Mouse (Mus musculus) gastrocnemius, adult 8-10 months (tissue): Measurements from ENCODE around the gene Rasgef1a. TPM values are rescaled to one million over a fixed set of nuclear protein-coding genes. Genes with fewer than 3 reads are reported as not detected.

Experiments
- DNase-seq, 2 experiments: peaks; one replicate each; pipeline ENCODE4 v3.0.0; 2022; ENCODE audit warnings: low spot score in 2 of 2
- microRNA-seq: library from miRNA; unstranded; fragments of <30 nt; microRNA quantifications from one replicate; pipeline ENCODE4 v1.2.0, GENCODE M21; 2022
- total RNA-seq, 4 experiments: library from RNA; stranded (reverse); gene quantifications; 2 replicates each; pipeline ENCODE4 v1.2.4; 2022

Gene Rasgef1a
- total RNA-seq, 4 experiments from 2014 or later: 0.11 to 0.38 (median 0.17) TPM

DNA sequence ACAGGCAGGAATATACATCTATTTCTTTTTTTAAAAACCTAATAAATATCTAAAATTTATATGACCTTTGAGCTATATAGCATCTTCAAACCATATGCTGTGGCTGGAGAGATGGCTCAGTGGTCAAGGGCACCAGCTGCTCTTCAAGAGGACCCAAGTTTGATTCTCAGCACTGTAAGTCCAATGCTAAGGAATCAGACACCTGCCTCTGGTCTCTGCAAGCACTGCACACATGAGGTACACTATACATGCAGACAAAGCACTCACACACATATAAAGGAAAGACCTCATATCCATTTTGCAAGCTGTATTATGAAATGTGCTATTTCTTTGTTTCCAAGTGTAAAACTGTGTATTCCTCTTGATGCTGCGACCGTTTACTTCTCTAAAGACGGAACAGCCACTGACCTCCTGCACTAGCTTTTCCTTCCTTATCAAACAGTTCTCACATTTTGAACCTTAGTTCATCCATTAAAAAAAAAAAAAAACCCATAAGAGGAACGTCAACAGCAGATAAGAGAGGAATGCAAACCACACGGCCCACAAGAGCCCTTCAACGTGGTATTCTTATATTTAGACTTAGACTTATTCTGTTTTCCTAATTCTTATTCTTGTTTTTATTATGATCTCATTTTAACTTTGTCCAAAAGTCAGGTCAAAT is 116.7 kb downstream of the Rasgef1a start:
- no peak for DNase-seq

- DNase-seq: no peak
Measured at GRCm38 (mm10) chr6:118130022-118130421, 118.8 kb downstream of the Rasgef1a start.

DNA sequence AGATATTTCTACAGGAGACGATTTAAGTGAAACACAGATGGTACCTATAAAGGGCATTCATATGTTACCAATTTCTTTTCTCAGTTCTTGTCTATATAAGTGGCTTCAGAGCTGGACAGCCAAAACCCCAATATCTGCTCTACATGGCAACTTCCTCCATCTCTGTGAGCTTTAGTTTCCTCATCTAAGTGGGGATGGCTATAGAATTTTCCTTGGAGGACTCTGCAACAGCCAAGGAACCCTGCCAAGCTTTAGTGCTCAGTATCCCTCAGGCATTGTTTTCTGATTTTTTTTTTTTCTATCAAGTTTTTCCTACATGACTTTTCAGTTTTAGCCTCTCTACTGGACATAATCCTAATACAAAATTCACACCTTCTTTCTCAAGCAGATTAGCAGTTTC is 123.2 kb downstream of the Rasgef1a start:
- no peak for DNase-seq

DNA sequence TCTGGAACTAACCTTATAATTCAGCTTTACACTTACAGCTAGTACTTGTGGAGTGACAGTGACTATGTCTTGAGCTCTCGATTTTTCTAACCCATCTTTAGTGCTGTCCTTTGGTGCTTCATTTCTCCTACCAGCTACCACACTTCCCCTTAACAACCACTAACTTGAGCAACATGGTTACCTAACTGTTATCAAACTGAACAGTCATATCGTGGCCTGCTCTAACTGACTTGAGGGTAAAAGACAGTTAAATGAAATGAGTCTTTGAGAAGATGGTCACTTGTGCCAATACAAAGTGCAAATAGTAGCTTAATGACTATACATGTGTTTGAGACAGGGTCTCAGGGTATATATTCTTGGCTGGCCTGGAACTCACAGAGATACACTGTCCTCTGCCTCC is 125.9 kb downstream of the Rasgef1a start:
- no peak for DNase-seq

GRCm38 (mm10) chr6:118138731-118139709 is 127.8 kb downstream of the Rasgef1a start, which contains the start of gene Csgalnact2:
Gene Csgalnact2 (minus strand): TSS chr6:118139140.
- DNase-seq: peak; percentile 90 to 92

GRCm38 (mm10) chr6:118140961-118141360 is 129.7 kb downstream of the Rasgef1a start:
- no peak for DNase-seq

Small RNA genes lying within 50 kb of the gene (microRNA-seq; reads per million reads assigned to microRNA genes)
- gene Mir7044: not detected

Other genes starting within 250 kb of the Rasgef1a start
- gene Zfp637, start 170.3 kb upstream of the Rasgef1a start, total RNA-seq: 10 to 100 TPM; 42.8 to 52.2 (median 43.6) TPM
- gene Zfp239, start 149.3 kb upstream of the Rasgef1a start, total RNA-seq: 1 to 10 TPM; 1.1 to 2.7 (median 1.9) TPM
- 100 to 1,000 TPM in 1 of 4 experiments, 10 to 100 TPM in 3; 85.6 to 104 (median 94.2) TPM for gene Hnrnpf, start 111.1 kb upstream of the Rasgef1a start, total RNA-seq
- gene Fxyd4, start 73.7 kb upstream of the Rasgef1a start, total RNA-seq: not detected
- 10 to 100 TPM; 30.8 to 40.8 (median 32.4) TPM for gene Csgalnact2, start 127.7 kb downstream of the Rasgef1a start, total RNA-seq
- 1 to 10 TPM; 1.2 to 4.1 (median 2.2) TPM for gene Ret, start 186.3 kb downstream of the Rasgef1a start, total RNA-seq